Mouse (Mus musculus): ENCODE measurements at regions not wholly inside any gene's neighbourhood (a gene's known extent, or its start where the extent isn't known, plus 50 kb on each side); places are given as distances from the start of the nearest gene placed in this dataset.

DNA sequence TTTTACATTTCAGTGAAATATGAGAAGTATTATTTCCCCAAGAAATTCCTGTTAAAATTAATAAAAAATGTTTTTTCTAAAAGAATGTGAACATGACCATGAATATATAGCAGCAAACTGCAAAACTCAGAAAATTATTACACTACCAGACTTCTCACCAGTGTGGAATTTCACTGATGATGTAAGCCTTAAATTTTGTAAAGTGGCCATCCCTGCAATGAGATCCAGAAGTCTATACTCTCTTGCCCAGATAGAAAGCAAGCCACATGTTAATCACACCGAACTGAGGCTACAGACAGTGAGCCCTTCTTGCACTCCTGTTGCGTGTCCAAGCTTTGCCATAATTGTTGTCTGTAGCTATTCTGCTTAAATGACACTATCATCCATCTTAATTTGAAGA, 62.6 kb upstream of the P3h2 start:
- Histone ChIP-seq H3K4me3 (no peak overlapping the region), H3K4me1 (ENCODE audit: control insufficient read depth, insufficient read depth, low read length) (no peaks in the 10 kb centered on the region), H3K9ac (ENCODE audit: low read depth, low read length) (no peak overlapping the region), H3K79me2 (replicated peaks; ENCODE audit: control insufficient read depth, insufficient read depth, low read length) (no peaks in the 10 kb centered on the region), H3K36me3 (ENCODE audit: control insufficient read depth, insufficient read depth, low read length) (no peaks in the 10 kb centered on the region), H3K27me3 (ENCODE audit: control insufficient read depth, insufficient read depth, low read length) (no peaks in the 10 kb centered on the region), H3K27ac (no peak overlapping the region)
- no peak for DNase-seq
- intact Hi-C loops (cut with DNase I): no loop called here
- TF ChIP-seq EP300 (IDR thresholded peaks at IDR 0.05; ENCODE audit: insufficient read depth, low read depth, low read length) (no peak), CTCF (IDR thresholded peaks at IDR 0.05) (no peak)
- WGBS: 89% methylated on average over 2 of the region's 2 CpGs

DNA sequence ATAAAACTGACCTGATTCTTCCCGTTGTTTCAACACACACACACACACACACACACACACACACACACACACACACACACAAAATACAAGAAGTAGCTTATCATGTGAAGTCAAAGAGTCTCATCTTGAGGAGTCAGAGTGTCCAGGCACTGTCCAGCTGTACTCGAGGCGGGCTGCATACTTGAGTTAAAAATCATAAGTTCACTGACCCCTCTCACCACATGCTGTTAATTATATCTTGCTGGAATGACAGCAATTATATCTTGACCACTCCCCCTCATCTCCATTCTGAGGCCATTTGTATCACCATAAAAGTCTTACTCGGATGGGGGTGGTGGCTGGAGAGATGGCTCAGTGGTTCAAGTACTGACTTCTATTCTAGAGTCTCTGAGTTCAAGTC, 58.5 kb upstream of the P3h2 start:
- WGBS: 66% methylated on average over 4 of the region's 4 CpGs
- Histone ChIP-seq H3K27ac (no peak overlapping the region), H3K4me3 (no peak overlapping the region), H3K4me1 (ENCODE audit: control insufficient read depth, insufficient read depth, low read length) (no peaks in the 10 kb centered on the region), H3K36me3 (ENCODE audit: control insufficient read depth, insufficient read depth, low read length) (no peaks in the 10 kb centered on the region), H3K27me3 (ENCODE audit: control insufficient read depth, insufficient read depth, low read length) (no peaks in the 10 kb centered on the region), H3K79me2 (replicated peaks; ENCODE audit: control insufficient read depth, insufficient read depth, low read length) (no peaks in the 10 kb centered on the region), H3K9ac (ENCODE audit: low read depth, low read length) (no peak overlapping the region)
- TF ChIP-seq POLR2A (IDR thresholded peaks at IDR 0.05; ENCODE audit: insufficient read depth, low read depth, low read length) (no peak), CTCF (IDR thresholded peaks at IDR 0.05) (no peak), EP300 (IDR thresholded peaks at IDR 0.05; ENCODE audit: insufficient read depth, low read depth, low read length) (no peak)
- DNase-seq: no peak
- intact Hi-C loops (cut with DNase I): no loop called here

DNA sequence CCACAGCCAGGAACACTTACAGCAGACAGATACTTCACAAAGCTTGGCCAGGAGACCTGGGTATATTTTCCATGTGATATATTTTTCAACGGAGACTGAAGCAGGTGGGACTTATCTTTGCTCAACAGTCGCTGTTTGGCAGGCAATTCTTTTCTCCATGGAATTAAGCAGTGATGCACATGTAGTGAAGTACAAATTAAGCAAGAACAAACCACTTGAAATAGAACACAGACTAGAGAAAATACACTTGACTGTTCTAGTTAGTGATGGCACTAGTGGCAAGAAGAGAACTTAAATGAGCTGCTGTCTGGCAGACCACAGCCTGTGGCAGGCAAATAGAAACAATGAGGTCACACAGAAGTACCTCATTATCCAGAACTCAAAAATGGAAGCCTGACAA, 57.8 kb upstream of the P3h2 start:
- Histone ChIP-seq H3K79me2 (replicated peaks; ENCODE audit: control insufficient read depth, insufficient read depth, low read length) (no peaks in the 10 kb centered on the region), H3K36me3 (ENCODE audit: control insufficient read depth, insufficient read depth, low read length) (no peaks in the 10 kb centered on the region), H3K4me1 (ENCODE audit: control insufficient read depth, insufficient read depth, low read length) (no peaks in the 10 kb centered on the region), H3K4me3 (no peak overlapping the region), H3K9ac (ENCODE audit: low read depth, low read length) (no peak overlapping the region), H3K27me3 (ENCODE audit: control insufficient read depth, insufficient read depth, low read length) (no peaks in the 10 kb centered on the region), H3K27ac (no peak overlapping the region)
- WGBS: 23% methylated on average over 2 of the region's 2 CpGs
- intact Hi-C loops (cut with DNase I): no loop called here
- peak in 1 of 2 experiments; percentile 13 for DNase-seq
- TF ChIP-seq EP300 (IDR thresholded peaks at IDR 0.05; ENCODE audit: insufficient read depth, low read depth, low read length) (no peak), CTCF (IDR thresholded peaks at IDR 0.05) (no peak), POLR2A (IDR thresholded peaks at IDR 0.05; ENCODE audit: insufficient read depth, low read depth, low read length) (no peak)

DNA sequence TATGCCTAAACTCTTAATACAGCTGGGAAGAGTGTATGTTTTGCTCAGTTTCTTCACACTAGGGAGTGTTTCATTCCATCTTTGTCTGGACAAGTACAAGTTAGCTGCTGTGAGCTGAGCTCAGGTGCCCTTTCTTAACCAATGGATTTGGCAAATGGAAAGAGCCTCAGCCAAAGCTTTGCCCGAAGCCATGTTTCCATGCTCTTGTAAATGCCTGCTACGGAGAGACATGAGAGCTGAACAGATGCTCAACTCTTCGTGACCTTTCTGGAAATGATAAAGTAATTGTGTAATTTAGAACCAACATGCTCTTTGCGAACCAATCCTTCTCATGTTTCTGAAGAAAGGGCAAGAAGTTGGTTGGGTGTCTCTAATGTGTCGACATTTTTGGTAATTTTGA, 52.0 kb upstream of the P3h2 start:
- H3K36me3 ChIP-seq (ENCODE audit: control insufficient read depth, insufficient read depth, low read length): no peaks in the 10 kb centered on the region
- no peak for TF ChIP-seq CTCF (IDR thresholded peaks at IDR 0.05)
- TF ChIP-seq POLR2A (IDR thresholded peaks at IDR 0.05; ENCODE audit: insufficient read depth, low read depth, low read length): no peak
- no peak for TF ChIP-seq EP300 (IDR thresholded peaks at IDR 0.05; ENCODE audit: insufficient read depth, low read depth, low read length)
- no peaks in the 10 kb centered on the region for H3K79me2 ChIP-seq (replicated peaks; ENCODE audit: control insufficient read depth, insufficient read depth, low read length)
- no peaks in the 10 kb centered on the region for H3K27me3 ChIP-seq (ENCODE audit: control insufficient read depth, insufficient read depth, low read length)
- no peak overlapping the region for H3K27ac ChIP-seq
- no peak for DNase-seq
- no peak overlapping the region for H3K9ac ChIP-seq (ENCODE audit: low read depth, low read length)
- 88% methylated on average over 5 of the region's 5 CpGs for WGBS
- no peak overlapping the region for H3K4me3 ChIP-seq
- H3K4me1 ChIP-seq (ENCODE audit: control insufficient read depth, insufficient read depth, low read length): no peaks in the 10 kb centered on the region
- intact Hi-C loops (cut with DNase I): no loop called here

Data from heart, adult 2 months (tissue).